Mouse (Mus musculus) heart, embryonic 15.5 days (tissue): ENCODE measurements at regions not wholly inside any gene's neighbourhood (a gene's known extent, or its start where the extent isn't known, plus 50 kb on each side); places are given as distances from the start of the nearest gene placed in this dataset.

Source experiments
- ATAC-seq: fragments of 200-750 bp; cut with Nextera tagmentation; replicated peaks from 2 replicates; pipeline ENCODE4 v1.8.0; 2017; ENCODE audit warnings: low read depth, moderate TSS enrichment; ENCODE audit not compliant: insufficient number of reproducible peaks, insufficient read depth, low FRiP score
- H3K27ac ChIP-seq: fragments of 300-500 bp; sonication (generic); 2 replicates; pipeline ENCODE4 v1.5.1; 2015; ENCODE audit warnings: mild to moderate bottlenecking, inconsistent platforms
- H3K27me3 ChIP-seq: fragments of 300-500 bp; sonication (generic); 2 replicates; pipeline ENCODE4 v1.6.1; 2015; ENCODE audit warnings: inconsistent platforms
- H3K36me3 ChIP-seq: fragments of 300-500 bp; sonication (generic); 2 replicates; pipeline ENCODE4 v1.6.1; 2015; ENCODE audit warnings: mild to moderate bottlenecking, inconsistent platforms
- H3K4me1 ChIP-seq: fragments of 300-500 bp; sonication (generic); replicated peaks from 2 replicates; pipeline ENCODE4 v1.6.1; 2015; ENCODE audit warnings: inconsistent platforms
- H3K4me2 ChIP-seq: fragments of 300-500 bp; sonication (generic); 2 replicates; pipeline ENCODE4 v1.6.1; 2015; ENCODE audit warnings: inconsistent platforms, mild to moderate bottlenecking, moderate library complexity
- H3K4me3 ChIP-seq: fragments of 300-500 bp; sonication (generic); 2 replicates; pipeline ENCODE4 v1.5.1; 2015; ENCODE audit warnings: mild to moderate bottlenecking, inconsistent platforms
- H3K9ac ChIP-seq: fragments of 300-500 bp; sonication (generic); 2 replicates; pipeline ENCODE4 v1.6.1; 2015; ENCODE audit warnings: mild to moderate bottlenecking, inconsistent platforms
- H3K9me3 ChIP-seq: fragments of 300-500 bp; sonication (generic); replicated peaks from 2 replicates; pipeline ENCODE4 v1.6.1; 2016; ENCODE audit warnings: inconsistent platforms
- WGBS: fragments of 180-500 bp; shearing (Covaris S2); methylation state at CpG from one replicate; pipeline ENCODE4 v1.1.7; 2015; ENCODE audit warnings: mixed read lengths; 5-methylcytosine and 5-hydroxymethylcytosine counted together

- H3K36me3 ChIP-seq = no peaks in the 10 kb centered on the region
- no peaks in the 10 kb centered on the region for H3K27me3 ChIP-seq
- 77% methylated on average over 6 of the region's 6 CpGs for WGBS
- peaks cover 16% of the 10 kb centered on the region for H3K4me1 ChIP-seq
- no peaks in the 10 kb centered on the region for H3K9me3 ChIP-seq
- no peak overlapping the region for H3K27ac ChIP-seq
- no peak overlapping the region for H3K4me3 ChIP-seq
- H3K4me2 ChIP-seq = no peak overlapping the region
- ATAC-seq = no peak
- H3K9ac ChIP-seq = no peak overlapping the region
Observed at GRCm38 (mm10) chr3:151896320-151896719, 58.9 kb upstream of the Ptgfr start.

GRCm38 (mm10) chr3:151894712-151895111 lies 57.3 kb upstream of the Ptgfr start:
- Histone ChIP-seq H3K27me3 (no peaks in the 10 kb centered on the region), H3K36me3 (no peaks in the 10 kb centered on the region), H3K9ac (no peak overlapping the region), H3K4me2 (no peak overlapping the region), H3K4me3 (no peak overlapping the region), H3K4me1 (peaks cover 21% of the 10 kb centered on the region), H3K27ac (no peak overlapping the region), H3K9me3 (no peaks in the 10 kb centered on the region)
- 24% methylated on average over 3 of the region's 3 CpGs for WGBS
- no peak for ATAC-seq

- no peaks in the 10 kb centered on the region for H3K36me3 ChIP-seq
- H3K9ac ChIP-seq = no peak overlapping the region
- H3K27ac ChIP-seq = no peak overlapping the region
- H3K4me2 ChIP-seq = no peak overlapping the region
- no peaks in the 10 kb centered on the region for H3K9me3 ChIP-seq
- no peaks in the 10 kb centered on the region for H3K27me3 ChIP-seq
- peaks cover 21% of the 10 kb centered on the region for H3K4me1 ChIP-seq
- H3K4me3 ChIP-seq = no peak overlapping the region
- 71% methylated on average over 11 of the region's 11 CpGs for WGBS
- ATAC-seq = no peak
Observed at GRCm38 (mm10) chr3:151893421-151894235, 56.2 kb upstream of the Ptgfr start.

- Histone ChIP-seq H3K4me2 (no peak overlapping the region), H3K4me3 (no peak overlapping the region), H3K9me3 (no peaks in the 10 kb centered on the region), H3K27ac (peak overlapping the region; percentile 35), H3K27me3 (no peaks in the 10 kb centered on the region), H3K4me1 (peaks cover 21% of the 10 kb centered on the region), H3K36me3 (no peaks in the 10 kb centered on the region), H3K9ac (no peak overlapping the region)
- peak; percentile 69; the same call in 1 of the 2 replicates for ATAC-seq
- 9% methylated on average over 6 of the region's 6 CpGs for WGBS
Observed at GRCm38 (mm10) chr3:151891760-151892253, 54.4 kb upstream of the Ptgfr start.

GRCm38 (mm10) chr3:151891336-151891735 lies 53.9 kb upstream of the Ptgfr start:
- no peak for ATAC-seq
- Histone ChIP-seq H3K4me3 (no peak overlapping the region), H3K27ac (peak overlapping the region; percentile 35; the same call in 1 of the 2 replicates), H3K4me1 (peaks cover 21% of the 10 kb centered on the region), H3K9me3 (no peaks in the 10 kb centered on the region), H3K27me3 (no peaks in the 10 kb centered on the region), H3K9ac (no peak overlapping the region), H3K4me2 (no peak overlapping the region), H3K36me3 (no peaks in the 10 kb centered on the region)
- WGBS = 68% methylated on average over 3 of the region's 3 CpGs

GRCm38 (mm10) chr3:151889738-151890137 lies 52.3 kb upstream of the Ptgfr start:
- no peak overlapping the region for H3K9ac ChIP-seq
- no peaks in the 10 kb centered on the region for H3K27me3 ChIP-seq
- ATAC-seq = no peak
- no peak overlapping the region for H3K4me3 ChIP-seq
- H3K9me3 ChIP-seq = no peaks in the 10 kb centered on the region
- H3K4me1 ChIP-seq = peaks cover 18% of the 10 kb centered on the region
- H3K36me3 ChIP-seq = no peaks in the 10 kb centered on the region
- no peak overlapping the region for H3K4me2 ChIP-seq
- 66% methylated on average over 8 of the region's 8 CpGs for WGBS
- no peak overlapping the region for H3K27ac ChIP-seq
